Mouse (Mus musculus): ENCODE data around the gene Stat1. TPM values are rescaled to one million over a fixed set of nuclear protein-coding genes. Genes with fewer than 3 reads are reported as not detected.

Gene Stat1
- total and polyA plus RNA-seq, 3 experiments: 10.2 to 77.0 (median 66.1) TPM

GRCm38 (mm10) chr1:52121052-52121451, 1.8 kb downstream of the Stat1 start:
- DNase-seq (ENCODE audit: low spot score) (no peak), ATAC-seq (ENCODE audit: extremely low read depth, insufficient number of reproducible peaks, low FRiP score, poor library complexity, severe bottlenecking) (no peak)
- no peak overlapping the region for H3K4me3 ChIP-seq (ENCODE audit: low read depth, low read length)
- TF ChIP-seq CTCF (IDR thresholded peaks at IDR 0.05; ENCODE audit: low read depth, low read length) (no peak), GATA2 (IDR thresholded peaks at IDR 0.05; ENCODE audit: borderline replicate concordance, low read depth, low read length) (no peak), POLR2AphosphoS5 (IDR thresholded peaks at IDR 0.05; ENCODE audit: insufficient replicate concordance, low read depth, low read length) (no peak), TAL1 (conservative IDR thresholded peaks at IDR 0.05; ENCODE audit: low read depth, low read length) (no peak), GATA1 (IDR thresholded peaks at IDR 0.05; ENCODE audit: borderline replicate concordance, low read length) (no peak)
- no peaks in the 10 kb centered on the region for H3K9me3 ChIP-seq (replicated peaks)
- no peaks in the 10 kb centered on the region for H3K27me3 ChIP-seq (ENCODE audit: insufficient read depth, low read length)
- H3K36me3 ChIP-seq (replicated peaks): peaks cover 52% of the 10 kb centered on the region
- H3K4me1 ChIP-seq (ENCODE audit: insufficient read depth, low read depth, low read length): peaks cover 20% of the 10 kb centered on the region

GRCm38 (mm10) chr1:52124818-52125217, 5.6 kb downstream of the Stat1 start:
- H3K9me3 ChIP-seq (replicated peaks): no peaks in the 10 kb centered on the region
- TF ChIP-seq GATA2 (IDR thresholded peaks at IDR 0.05; ENCODE audit: borderline replicate concordance, low read depth, low read length): no peak
- DNase-seq (ENCODE audit: low spot score): no peak
- H3K27me3 ChIP-seq (ENCODE audit: insufficient read depth, low read length): no peaks in the 10 kb centered on the region
- H3K36me3 ChIP-seq (replicated peaks): peaks cover 80% of the 10 kb centered on the region
- no peak overlapping the region for H3K4me3 ChIP-seq (ENCODE audit: low read depth, low read length)
- H3K4me1 ChIP-seq (ENCODE audit: insufficient read depth, low read depth, low read length): peaks cover 10% of the 10 kb centered on the region
- ATAC-seq (ENCODE audit: extremely low read depth, insufficient number of reproducible peaks, low FRiP score, poor library complexity, severe bottlenecking): no peak

GRCm38 (mm10) chr1:52127350-52127749, 8.1 kb downstream of the Stat1 start:
- no peaks in the 10 kb centered on the region for H3K9me3 ChIP-seq (replicated peaks)
- no peaks in the 10 kb centered on the region for H3K4me1 ChIP-seq (ENCODE audit: insufficient read depth, low read depth, low read length)
- H3K27me3 ChIP-seq (ENCODE audit: insufficient read depth, low read length): no peaks in the 10 kb centered on the region
- no peak for ATAC-seq (ENCODE audit: extremely low read depth, insufficient number of reproducible peaks, low FRiP score, poor library complexity, severe bottlenecking)
- no peak overlapping the region for H3K4me3 ChIP-seq (ENCODE audit: low read depth, low read length)
- no peak for TF ChIP-seq CTCF (IDR thresholded peaks at IDR 0.05; ENCODE audit: low read depth, low read length)
- no peak for TF ChIP-seq GATA1 (IDR thresholded peaks at IDR 0.05; ENCODE audit: borderline replicate concordance, low read length)
- TF ChIP-seq GATA2 (IDR thresholded peaks at IDR 0.05; ENCODE audit: borderline replicate concordance, low read depth, low read length): no peak
- TF ChIP-seq TAL1 (conservative IDR thresholded peaks at IDR 0.05; ENCODE audit: low read depth, low read length): no peak
- no peak for TF ChIP-seq POLR2AphosphoS5 (IDR thresholded peaks at IDR 0.05; ENCODE audit: insufficient replicate concordance, low read depth, low read length)
- DNase-seq (ENCODE audit: low spot score): no peak
- H3K36me3 ChIP-seq (replicated peaks): peaks cover 84% of the 10 kb centered on the region

GRCm38 (mm10) chr1:52129794-52130193, 10.6 kb downstream of the Stat1 start:
- H3K36me3 ChIP-seq (replicated peaks): peaks cover 84% of the 10 kb centered on the region
- ATAC-seq (ENCODE audit: extremely low read depth, insufficient number of reproducible peaks, low FRiP score, poor library complexity, severe bottlenecking) (no peak), DNase-seq (ENCODE audit: low spot score) (no peak)
- TF ChIP-seq GATA1 (IDR thresholded peaks at IDR 0.05; ENCODE audit: borderline replicate concordance, low read length) (no peak), CTCF (IDR thresholded peaks at IDR 0.05; ENCODE audit: low read depth, low read length) (no peak), POLR2AphosphoS5 (IDR thresholded peaks at IDR 0.05; ENCODE audit: insufficient replicate concordance, low read depth, low read length) (no peak), TAL1 (conservative IDR thresholded peaks at IDR 0.05; ENCODE audit: low read depth, low read length) (no peak), GATA2 (IDR thresholded peaks at IDR 0.05; ENCODE audit: borderline replicate concordance, low read depth, low read length) (no peak)
- no peaks in the 10 kb centered on the region for H3K9me3 ChIP-seq (replicated peaks)
- H3K4me3 ChIP-seq (ENCODE audit: low read depth, low read length): no peak overlapping the region
- H3K4me1 ChIP-seq (ENCODE audit: insufficient read depth, low read depth, low read length): no peaks in the 10 kb centered on the region
- no peaks in the 10 kb centered on the region for H3K27me3 ChIP-seq (ENCODE audit: insufficient read depth, low read length)

- DNase-seq (ENCODE audit: low spot score) (no peak), ATAC-seq (ENCODE audit: extremely low read depth, insufficient number of reproducible peaks, low FRiP score, poor library complexity, severe bottlenecking) (no peak)
- H3K9me3 ChIP-seq (replicated peaks): no peaks in the 10 kb centered on the region
- peaks cover 87% of the 10 kb centered on the region for H3K36me3 ChIP-seq (replicated peaks)
- H3K27me3 ChIP-seq (ENCODE audit: insufficient read depth, low read length): no peaks in the 10 kb centered on the region
- H3K4me1 ChIP-seq (ENCODE audit: insufficient read depth, low read depth, low read length): no peaks in the 10 kb centered on the region
- no peak for TF ChIP-seq CTCF (IDR thresholded peaks at IDR 0.05; ENCODE audit: low read depth, low read length)
- TF ChIP-seq TAL1 (conservative IDR thresholded peaks at IDR 0.05; ENCODE audit: low read depth, low read length): no peak
- no peak for TF ChIP-seq GATA1 (IDR thresholded peaks at IDR 0.05; ENCODE audit: borderline replicate concordance, low read length)
- TF ChIP-seq POLR2AphosphoS5 (IDR thresholded peaks at IDR 0.05; ENCODE audit: insufficient replicate concordance, low read depth, low read length): no peak
- no peak for TF ChIP-seq GATA2 (IDR thresholded peaks at IDR 0.05; ENCODE audit: borderline replicate concordance, low read depth, low read length)
- H3K4me3 ChIP-seq (ENCODE audit: low read depth, low read length): no peak overlapping the region
Measured at GRCm38 (mm10) chr1:52131787-52132377, 12.6 kb downstream of the Stat1 start.

GRCm38 (mm10) chr1:52133254-52133653, 14.0 kb downstream of the Stat1 start:
- ATAC-seq (ENCODE audit: extremely low read depth, insufficient number of reproducible peaks, low FRiP score, poor library complexity, severe bottlenecking) (no peak), DNase-seq (ENCODE audit: low spot score) (no peak)
- Histone ChIP-seq H3K4me1 (ENCODE audit: insufficient read depth, low read depth, low read length) (no peaks in the 10 kb centered on the region), H3K27me3 (ENCODE audit: insufficient read depth, low read length) (no peaks in the 10 kb centered on the region), H3K36me3 (replicated peaks) (peaks cover 93% of the 10 kb centered on the region), H3K4me3 (ENCODE audit: low read depth, low read length) (no peak overlapping the region), H3K9me3 (replicated peaks) (no peaks in the 10 kb centered on the region)
- no peak for TF ChIP-seq TAL1 (conservative IDR thresholded peaks at IDR 0.05; ENCODE audit: low read depth, low read length)
- TF ChIP-seq POLR2AphosphoS5 (IDR thresholded peaks at IDR 0.05; ENCODE audit: insufficient replicate concordance, low read depth, low read length): no peak
- no peak for TF ChIP-seq GATA2 (IDR thresholded peaks at IDR 0.05; ENCODE audit: borderline replicate concordance, low read depth, low read length)
- no peak for TF ChIP-seq GATA1 (IDR thresholded peaks at IDR 0.05; ENCODE audit: borderline replicate concordance, low read length)
- TF ChIP-seq CTCF (IDR thresholded peaks at IDR 0.05; ENCODE audit: low read depth, low read length): no peak

Data from G1E (cell line).